Mouse (Mus musculus) lung, postnatal 4 days (tissue): ENCODE measurements around the gene Unc13b.
"Not testable (repeated sequence)": the region's sequence is repeated elsewhere in the genome, so short reads cannot be mapped to it uniquely, and the experiment has no call there.

Source experiments
- DNase-seq, 2 experiments: peaks; one replicate each; pipeline ENCODE4 v3.0.0; 2021

Gene Unc13b

DNA sequence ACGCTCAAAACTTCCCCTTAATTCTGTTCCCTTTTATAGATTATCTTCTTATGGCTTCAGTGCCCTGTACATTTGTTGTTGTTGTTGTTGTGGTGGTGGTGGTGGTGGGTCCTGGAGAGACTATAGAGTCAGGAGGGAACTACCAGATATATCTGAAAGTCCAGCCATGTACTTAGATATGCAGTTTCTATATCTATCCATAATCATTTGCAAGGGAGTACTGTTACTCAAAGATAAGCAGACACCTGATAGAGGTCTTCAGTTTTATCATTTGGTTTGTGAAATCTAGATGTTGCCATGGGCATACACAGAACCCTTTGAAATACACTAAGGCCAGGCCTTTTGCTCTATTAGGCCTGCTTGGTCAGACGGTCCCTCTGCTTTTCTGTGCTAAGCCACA lies 55.8 kb downstream of the Unc13b start:
- no peak for DNase-seq

DNA sequence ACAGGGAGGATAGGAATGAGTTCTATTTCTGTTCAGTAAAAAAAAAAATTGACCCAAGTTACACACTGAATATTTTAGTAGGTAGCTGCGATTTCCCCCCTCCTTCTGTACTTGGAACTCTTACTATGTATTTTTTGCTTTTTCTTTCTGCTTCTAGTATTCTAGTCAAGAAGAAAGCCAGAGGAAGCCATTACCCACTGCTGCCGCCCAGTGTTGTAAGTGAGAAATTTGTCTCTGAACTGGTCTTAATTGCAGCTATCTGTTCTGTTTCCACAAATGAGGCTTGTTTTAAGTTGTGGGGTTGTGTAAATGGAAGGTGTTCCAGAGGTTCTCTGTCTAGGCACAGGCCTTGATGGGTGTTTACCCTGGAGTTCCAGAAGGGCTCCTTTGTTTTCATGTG lies 56.2 kb downstream of the Unc13b start:
- DNase-seq, result peak; percentile 26 to 57

DNA sequence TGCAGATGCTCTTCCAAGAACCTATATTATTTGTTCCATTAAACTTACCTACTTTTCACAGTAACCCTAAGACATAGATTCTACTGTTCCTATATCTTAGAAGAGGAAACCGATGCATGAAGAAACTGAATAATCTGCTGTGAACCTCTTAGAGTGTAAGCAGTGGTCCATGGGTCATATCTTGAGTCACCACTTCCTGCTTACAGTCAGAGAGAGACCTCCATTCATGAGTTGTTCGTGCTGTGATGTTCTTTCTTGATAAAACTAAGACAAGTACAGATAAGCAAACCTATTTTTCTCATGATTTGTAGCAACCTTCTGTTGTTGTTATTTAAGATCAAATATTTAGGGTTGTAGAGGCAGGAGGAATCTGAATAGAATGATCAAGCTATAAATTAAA lies 57.5 kb downstream of the Unc13b start:
- no peak for DNase-seq

DNA sequence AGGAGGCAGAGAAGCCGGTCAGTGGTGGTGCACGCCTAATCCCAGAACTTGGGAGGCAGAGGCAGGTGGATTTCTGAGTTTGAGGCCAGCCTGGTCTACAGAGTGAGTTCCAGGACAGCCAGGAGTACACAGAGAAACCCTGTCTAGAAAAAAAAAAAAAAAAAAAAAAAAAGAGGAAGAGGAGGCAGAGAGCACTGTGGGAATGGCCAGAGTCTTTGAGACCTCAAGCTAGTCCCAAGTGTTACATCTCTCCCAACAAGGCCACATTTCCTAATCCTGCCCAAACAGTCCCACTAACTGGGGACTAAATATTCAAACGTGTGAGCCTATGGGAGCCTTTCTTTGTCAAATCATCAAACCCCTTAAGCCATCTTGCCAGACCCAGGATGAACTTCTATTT lies 71.0 kb downstream of the Unc13b start:
- no peak for DNase-seq

DNA sequence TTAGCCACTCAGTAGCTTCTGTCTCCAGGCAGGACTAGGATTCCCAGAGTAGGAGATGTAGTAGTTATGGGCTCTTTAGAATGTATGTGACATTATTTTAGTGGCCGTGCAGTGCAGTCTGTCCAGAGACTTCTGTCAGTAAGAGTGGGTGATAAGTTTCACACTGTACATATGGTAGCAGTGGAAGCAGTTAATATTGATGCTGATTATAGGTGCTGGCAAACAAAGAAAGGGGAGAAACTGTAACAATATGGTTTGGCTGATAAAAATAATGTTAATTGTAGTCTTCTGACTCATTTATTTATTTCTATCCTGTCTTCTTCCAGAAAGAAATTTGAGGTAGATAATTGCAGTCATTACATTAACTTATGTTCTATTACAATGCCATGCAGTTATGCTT lies 83.9 kb downstream of the Unc13b start:
- no peak for DNase-seq

DNA sequence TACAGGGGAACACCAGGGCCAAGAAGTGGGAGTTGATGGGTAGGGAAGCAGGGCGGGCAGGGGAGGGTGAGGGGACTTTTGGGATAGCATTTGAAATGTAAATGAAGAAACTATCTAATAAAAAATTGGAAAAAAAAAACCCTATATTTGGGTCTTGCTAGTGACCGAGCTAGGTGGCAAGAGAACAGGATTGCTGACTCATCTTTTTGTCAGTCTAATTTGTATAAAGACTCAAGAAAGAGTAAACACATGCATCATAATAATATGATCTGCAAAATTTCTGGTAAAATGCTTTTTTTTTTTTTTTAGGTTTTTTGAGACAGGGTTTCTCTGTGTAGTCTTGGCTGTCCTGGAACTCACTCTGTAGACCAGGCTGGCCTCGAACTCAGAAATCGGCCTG lies 93.7 kb downstream of the Unc13b start:
- DNase-seq, result not testable (repeated sequence)

DNA sequence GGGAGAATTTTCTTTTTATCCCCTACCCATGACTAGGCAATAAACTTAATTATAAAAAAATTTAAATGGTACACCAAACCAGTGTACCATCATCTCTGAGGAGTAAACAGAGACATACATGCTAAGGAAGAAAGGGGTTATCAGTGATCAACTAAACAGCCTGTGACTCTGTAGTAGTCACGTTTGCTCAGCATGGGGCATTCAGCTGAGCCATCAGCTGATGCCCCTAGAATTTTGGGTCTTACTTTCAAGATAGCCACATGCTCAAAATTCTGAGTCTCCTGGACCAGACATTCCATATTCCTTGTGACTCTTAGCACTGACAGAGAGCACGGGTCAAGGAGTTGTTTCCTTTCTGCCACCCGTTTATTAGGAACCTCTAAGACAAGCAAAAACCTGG lies 101.3 kb downstream of the Unc13b start:
- DNase-seq, result no peak

DNA sequence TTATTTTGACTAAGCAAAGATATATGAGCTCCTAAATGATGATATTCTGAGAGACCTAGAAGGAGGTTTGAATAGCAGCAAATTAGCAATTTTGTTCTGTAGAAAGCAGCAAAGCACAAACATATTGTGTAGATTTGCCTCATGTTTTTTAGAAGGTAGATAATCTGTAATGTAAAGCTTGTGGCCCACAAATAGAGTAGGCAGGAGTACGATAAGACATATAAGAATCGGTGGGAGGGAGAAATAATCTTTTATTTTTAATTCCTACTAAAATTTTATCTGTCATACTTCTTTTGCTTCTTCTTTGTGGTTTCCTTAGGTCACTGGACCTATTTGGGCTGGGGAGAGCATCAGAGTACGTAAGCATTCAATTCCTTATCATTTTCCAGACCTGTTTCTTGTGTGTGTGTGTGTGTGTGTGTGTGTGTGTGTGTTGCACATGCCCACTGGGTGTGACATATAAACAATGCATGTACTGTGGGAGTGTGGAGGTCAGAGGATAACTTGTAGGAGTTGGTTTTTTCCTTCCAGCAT lies 102.4 kb downstream of the Unc13b start:
- no peak for DNase-seq

DNA sequence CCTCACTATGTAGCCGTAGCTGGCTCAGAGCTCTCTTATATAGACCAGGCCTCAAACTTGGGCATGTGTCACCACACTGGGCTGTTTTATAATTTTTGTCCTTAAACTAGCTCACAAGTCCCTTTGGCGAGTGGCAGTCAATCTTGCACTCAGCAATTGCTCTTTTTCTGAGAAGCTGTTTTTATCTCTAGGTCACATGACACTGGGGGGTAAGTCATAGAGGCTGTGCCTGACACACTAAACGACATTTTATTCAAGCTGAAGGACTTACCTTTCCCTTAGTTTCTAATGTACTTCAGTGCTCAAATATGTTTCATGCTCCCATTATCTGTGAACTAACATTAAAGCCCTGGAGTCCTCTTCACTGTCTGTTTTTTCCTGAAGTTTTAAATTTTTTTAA lies 104.5 kb downstream of the Unc13b start:
- no peak for DNase-seq

DNA sequence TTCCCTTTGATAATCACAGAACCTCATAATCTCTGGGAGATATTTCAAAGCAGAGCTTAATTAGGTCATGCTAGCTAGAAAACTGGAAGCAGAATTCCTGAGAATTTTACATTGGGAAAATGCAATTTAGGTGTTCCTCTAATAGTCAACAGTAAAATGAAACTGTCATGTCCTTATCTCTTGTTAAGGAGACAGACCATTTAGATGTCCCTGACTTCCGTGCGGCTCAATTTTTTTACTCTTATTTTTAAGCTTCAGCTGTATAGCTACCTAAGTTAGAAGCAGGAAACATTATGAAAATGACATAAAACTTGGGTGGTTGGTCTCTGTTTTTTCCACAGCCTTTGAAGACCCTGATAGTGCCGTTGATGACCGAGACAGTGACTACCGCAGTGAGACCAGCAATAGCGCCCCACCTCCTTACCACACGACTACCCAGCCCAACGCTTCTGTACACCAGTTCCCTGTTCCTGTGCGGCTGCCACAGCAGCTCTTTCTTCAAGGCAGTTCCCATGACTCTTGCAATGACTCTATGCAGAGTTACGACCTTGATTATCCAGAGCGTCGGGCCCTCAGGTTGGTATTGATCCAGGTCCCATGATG lies 106.8 kb downstream of the Unc13b start:
- no peak for DNase-seq

DNA sequence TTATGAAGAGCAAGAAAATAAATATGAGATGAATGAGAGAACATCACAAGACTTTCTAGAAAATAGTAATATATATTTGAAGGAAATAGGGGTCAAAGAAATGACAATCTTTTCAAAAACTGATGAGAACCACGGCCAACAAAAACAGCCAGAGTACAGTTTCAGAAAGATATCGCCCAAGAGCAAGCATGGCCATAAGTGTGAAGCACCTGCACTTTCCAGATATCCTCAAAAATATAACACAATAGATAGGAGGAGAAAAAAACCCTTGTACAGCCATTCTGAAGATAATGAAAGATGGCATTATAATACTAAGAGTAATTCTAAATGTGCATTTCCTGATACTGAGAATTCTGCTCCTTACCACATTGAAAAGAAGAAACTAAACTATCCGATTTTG lies 111.3 kb downstream of the Unc13b start:
- no peak for DNase-seq

DNA sequence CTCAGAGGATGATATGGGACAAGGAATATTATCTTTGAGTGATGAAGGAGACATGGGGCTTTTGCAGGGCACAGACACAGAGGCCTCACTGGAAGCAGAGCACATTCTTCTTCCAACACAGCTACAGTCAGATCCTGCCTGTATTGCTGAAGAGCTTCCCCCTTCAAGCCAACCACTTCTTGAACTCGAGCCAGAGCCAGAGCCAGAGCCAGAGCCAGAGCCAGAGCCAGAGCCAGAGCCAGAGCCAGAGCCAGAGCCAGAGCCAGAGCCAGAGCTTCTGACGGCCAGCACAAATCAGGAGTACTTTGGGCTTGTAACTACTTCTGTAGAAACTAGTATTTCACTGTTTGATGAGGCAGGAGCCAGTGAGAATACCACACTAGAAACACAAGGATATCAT lies 118.4 kb downstream of the Unc13b start:
- no peak for DNase-seq

DNA sequence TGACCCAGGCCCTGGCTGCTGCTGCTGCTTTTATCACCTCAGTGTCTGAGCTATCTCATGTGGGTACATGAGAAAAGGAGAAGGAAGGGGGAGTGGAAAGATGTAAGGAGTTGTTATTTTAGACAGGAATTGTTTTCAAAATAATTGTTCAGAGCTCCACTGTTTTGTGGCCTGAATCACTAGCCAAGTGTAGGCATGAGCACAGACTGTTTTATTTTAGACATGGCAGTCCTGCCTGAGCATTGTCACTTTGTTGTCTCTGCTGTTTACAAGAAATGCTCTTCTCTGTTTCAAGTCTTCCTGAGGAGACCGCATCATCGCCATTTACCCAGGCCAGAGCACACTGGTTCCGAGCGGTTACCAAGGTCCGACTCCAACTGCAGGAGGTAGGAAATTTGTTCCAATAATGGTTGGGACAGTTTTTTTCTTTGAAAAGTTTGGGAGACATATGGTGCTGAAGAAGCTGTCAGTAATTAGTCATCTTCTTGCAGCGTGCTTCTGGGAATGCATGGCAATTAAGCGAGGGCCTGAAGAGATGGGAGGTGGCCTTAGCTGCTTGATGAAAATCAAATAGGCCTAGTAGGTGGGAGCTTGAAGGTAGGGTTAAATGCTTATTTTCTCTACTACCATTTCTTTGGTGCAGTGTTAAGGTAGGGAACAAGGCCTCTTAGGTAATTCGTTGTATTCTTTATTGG lies 123.9 kb downstream of the Unc13b start:
- no peak for DNase-seq

DNA sequence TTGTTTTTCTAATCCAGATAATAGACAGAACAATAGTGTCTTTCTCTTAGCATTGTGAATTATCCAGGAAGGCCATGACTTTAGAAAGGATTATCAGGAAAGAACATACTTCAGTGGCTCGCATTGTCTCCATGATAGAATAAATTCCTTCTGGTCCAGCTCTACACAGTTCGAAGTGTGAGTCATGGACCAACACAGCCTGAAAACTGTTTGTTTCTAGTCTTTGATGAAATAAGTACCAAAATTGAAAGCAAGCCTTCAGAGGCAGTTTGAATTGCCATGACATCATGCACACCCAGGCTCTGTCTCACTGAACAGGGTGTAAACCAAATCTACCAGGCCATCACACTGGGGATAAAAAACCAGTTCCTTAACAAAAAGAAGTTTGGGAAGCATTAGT lies 128.7 kb downstream of the Unc13b start:
- DNase-seq, result no peak

DNA sequence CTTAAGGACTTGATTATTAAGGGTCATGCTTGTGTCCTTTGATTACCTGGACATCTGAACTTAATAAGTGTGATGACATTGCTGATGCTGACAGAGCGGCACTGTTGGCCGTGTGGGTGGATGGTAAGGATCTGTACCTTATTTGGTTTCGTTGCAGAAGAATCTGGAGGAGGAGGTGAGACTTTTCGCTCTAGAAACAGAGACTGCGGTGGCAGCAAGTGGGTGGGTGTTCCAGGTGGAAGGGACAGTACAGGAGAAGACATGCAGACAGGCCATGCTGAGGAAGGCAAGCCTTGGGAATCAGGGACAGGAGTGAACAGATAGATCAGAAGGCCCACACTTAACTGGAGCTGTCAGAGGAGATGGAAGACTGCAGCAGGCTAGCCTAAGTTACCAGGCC lies 130.6 kb downstream of the Unc13b start:
- no peak for DNase-seq

DNA sequence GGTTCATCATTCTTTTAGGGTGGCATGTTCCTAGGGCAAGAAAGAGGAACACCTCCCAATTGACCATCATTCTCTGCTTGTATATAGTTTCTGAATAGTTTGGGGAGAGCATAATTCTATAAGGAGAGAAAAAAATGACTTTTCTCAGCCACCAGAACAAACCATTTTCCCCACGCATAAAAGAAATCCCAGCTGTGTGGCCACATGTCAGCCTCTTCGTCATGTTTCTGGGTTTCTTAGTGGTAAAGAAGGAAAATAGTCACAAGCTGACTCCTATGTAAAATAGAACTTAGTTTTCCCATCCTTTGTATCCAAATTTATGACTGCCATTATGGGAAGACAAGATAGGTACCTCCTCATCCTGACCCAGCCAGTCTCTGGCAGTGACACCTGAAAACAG lies 146.2 kb downstream of the Unc13b start:
- no peak for DNase-seq

DNA sequence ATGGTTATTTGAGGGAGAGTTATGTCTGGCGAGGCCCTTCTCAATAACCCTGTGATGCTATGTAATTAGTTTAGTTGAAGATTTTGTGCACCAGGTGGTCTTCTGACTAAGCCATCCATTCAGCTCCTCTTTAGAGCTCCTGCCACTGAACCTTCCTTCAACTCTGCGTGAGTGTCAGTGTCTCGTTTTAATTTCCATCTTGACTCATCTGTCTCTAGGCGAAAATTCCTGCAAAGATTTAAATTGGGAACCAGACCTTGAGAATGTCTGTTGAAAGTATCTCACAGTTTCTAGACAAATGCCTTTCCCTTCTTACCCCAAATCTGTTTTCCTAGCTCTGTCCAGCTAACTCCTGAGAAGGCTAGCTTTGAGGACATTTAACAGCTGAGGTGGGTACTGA lies 146.8 kb downstream of the Unc13b start:
- no peak for DNase-seq

DNA sequence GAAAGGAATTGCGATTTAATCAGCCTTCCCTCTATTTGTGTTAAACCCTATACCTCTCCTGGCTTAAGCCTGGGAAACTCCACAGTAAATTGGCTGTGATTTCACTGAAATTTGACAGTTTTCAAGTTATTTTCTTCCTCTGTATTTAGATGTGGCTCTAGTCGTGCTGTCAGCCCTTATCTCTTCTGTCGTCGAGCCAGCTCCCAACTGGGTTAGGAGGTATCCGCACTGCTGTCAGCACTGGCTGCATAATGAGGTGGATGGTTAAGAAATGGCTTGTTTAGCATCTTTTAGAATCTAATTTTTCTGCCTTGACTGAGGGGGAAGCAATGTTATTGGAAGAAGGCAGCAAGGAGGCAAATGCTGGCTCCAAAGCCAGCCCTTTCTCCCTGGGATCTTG lies 148.2 kb downstream of the Unc13b start:
- no peak for DNase-seq

DNA sequence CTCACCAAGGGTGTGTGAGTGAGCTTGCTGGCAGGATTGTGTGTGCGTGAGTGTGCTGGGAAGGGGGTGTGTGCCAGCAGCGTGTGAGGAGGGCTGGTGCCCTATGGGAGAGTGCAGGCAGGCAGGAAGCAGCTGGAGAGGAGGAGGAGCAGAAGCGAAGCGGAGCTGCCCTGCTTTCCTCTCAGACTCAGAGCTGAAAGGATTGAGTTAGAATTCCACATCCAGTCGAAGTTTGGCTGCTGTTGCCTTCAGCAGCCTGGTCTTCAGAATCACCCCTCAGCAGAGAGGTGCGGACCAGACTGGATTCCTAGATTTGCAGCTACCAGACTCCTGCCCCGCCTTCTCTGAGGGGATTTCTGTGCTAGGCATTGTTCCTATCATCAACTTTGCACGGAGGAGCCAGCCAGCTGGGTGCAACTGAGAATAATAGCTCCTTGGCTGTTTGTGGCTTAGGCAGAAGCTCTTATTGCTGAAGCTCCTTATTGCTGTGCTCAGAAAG lies 150.4 kb downstream of the Unc13b start:
- peak; percentile 25 to 54 for DNase-seq

DNA sequence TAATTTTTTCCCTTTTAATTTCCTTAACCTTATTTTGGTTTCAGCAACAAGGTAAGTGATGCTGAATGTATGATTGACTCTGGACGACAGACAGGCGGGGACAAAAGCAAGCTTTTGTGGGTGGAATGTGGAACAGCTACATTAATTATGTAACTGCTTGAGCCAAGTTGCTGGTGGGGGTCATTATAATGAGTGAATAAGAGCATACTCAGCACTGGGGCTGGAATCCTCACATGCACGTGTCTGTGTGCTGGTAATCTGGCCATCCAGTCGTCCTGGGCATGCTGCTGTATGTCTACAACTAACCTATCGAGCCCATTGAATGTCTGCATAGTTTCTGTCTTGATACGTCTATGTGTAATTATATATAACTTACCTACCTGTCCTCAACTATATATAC lies 150.9 kb downstream of the Unc13b start:
- no peak for DNase-seq

DNA sequence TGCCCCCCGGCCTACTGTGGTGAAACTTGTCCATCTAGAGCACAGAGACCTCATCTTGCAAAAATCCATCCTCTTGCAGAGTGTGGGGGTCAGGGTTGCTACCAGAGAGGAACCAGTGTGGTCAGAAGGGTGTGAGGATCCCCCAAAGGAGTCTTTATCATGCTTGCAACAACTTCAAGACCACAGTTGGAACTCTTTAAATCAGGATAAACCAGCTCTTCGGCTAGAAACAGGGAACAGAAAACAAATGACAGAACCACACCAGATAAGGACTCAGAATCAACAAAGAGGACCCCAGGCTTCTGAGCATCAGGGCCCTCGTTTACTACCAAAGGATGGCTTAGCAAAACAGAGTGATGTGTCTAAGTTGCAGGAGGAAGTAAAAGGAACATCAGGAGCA lies 157.7 kb downstream of the Unc13b start:
- no peak for DNase-seq

DNA sequence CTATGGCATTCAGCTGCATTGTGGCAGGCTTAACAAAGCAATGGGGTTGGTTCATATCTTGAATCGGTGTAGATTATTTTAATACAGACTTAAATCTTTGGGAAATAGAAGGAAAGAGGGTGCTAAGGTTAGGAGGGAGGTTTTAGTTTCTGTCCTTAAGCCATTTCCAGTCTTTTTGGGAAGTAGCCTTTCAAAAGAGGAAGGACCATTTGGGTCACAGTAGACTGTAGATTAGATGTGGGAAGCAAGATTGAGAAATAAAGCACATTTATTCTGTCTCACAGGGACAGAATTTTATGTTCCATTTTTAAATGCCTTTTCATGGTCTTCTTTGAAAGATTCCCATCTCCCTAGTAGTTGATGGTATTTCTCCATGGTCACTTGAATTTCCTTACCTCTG lies 159.2 kb downstream of the Unc13b start:
- DNase-seq, result no peak

DNA sequence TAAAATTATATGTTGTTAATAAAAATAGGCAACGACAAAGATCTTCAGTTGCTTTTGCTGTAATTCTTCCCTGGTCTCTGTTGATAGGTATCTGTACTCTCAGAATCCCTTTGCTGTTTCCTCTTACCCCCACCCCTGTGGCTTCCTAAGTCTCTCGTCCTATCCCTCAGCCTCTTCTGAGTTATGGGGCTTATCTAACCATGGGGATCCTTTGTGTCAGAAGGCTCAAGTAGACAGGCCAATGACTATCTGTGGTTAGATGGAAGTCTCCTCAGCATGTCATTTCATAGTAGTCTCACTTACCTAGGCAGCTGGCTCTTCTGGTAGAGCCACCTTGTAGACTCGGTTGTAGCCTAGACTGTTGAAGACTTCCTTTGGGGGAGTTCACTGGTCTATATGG lies 173.1 kb downstream of the Unc13b start:
- no peak for DNase-seq

DNA sequence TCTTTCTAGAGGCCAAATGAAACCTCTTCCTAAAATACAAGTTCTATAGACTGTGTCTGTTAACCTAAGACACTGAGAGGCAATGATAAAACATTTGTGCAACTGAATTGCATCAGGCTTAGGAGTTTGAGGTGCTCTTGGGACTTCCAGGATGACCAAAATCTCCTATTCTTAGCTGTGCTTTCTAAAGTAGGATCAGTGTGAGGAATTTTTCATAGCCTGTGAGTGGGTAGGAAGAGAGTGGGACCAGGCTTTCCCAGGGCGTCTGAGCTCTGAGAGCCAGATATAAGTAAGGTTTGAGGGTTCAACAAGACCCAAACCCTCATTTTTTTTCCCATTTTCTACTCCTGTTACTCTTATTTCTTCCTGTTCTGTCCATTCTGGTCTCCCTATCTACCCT lies 174.2 kb downstream of the Unc13b start:
- DNase-seq, result no peak

DNA sequence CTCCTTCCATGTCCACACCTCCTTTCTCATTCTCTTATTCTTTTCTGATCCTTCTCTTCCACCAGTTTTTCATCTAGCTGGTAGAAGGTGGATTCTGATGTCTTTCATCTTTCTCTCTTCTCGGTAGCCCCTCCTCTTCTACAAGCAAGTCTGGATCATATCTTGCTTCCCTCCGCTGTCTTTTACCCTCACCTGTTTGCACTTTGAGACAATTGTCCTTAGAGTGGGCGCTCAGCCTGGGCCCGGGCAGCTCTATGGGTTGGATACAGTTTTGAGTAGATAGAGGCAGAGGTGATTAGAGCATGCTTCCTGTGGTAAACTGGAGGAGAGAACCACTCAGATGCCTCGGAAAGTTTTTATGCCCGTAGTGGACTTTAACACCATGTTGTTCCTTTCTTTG lies 174.7 kb downstream of the Unc13b start:
- no peak for DNase-seq
